Mouse (Mus musculus): ENCODE data around the gene Mcoln2.

DNA sequence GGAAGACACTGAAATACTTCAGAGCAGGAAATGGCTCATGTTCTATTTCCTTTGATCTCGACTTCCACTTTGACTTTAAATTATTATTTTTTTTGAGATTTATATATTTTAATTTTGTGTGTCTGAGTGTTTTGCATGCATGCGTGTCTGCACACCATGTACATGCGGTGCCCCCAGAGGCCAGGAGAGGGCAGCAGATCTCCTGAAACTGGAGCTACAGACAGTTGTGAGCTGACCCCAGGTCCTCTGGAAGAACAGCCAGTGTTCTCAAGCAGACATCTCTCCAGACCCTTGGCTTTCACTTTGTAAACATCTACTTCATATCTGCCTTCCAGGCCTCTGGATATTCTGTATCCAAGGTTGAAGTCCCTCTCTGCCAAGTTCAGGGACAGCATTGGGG lies 31.4 kb downstream of the Mcoln2 start:
- peak; percentile 70 for TF ChIP-seq CTCF (conservative IDR thresholded peaks at IDR 0.05; ENCODE audit: insufficient read depth, insufficient read length, low read depth, low read length)
- no peak for TF ChIP-seq POLR2A (IDR thresholded peaks at IDR 0.05; ENCODE audit: low read depth, low read length)
